Mouse (Mus musculus) forebrain, embryonic 14.5 days (tissue): ENCODE measurements at regions not wholly inside any gene's neighbourhood (a gene's known extent, or its start where the extent isn't known, plus 50 kb on each side); places are given as distances from the start of the nearest gene placed in this dataset.
A peak's percentile ranks its signal among the peaks of the same experiment; 100 is the strongest.

Experiments used
- ATAC-seq: fragments of 200-750 bp; cut with Nextera tagmentation; 2 replicates; pipeline ENCODE4 v1.8.0; 2017; ENCODE audit warnings: mild to moderate bottlenecking, moderate library complexity
- DNase-seq: peaks from one replicate; pipeline ENCODE4 v3.0.0-alpha.2; 2015; ENCODE audit warnings: low spot score
- H3K27ac ChIP-seq: fragments of 300-500 bp; sonication (generic); 2 replicates; pipeline ENCODE4 v1.5.1; 2014; ENCODE audit warnings: low read depth, mild to moderate bottlenecking, control low read depth, low read length, moderate library complexity
- H3K27me3 ChIP-seq: fragments of 300-500 bp; sonication (generic); replicated peaks from 2 replicates; pipeline ENCODE4 v1.6.1; 2014; ENCODE audit warnings: low read length, control low read depth, mixed read lengths; ENCODE audit not compliant: control insufficient read depth, insufficient read depth
- H3K36me3 ChIP-seq: fragments of 300-500 bp; sonication (generic); 2 replicates; pipeline ENCODE4 v1.6.1; 2014; ENCODE audit warnings: low read length, control low read depth; ENCODE audit not compliant: control insufficient read depth, insufficient read depth
- H3K4me1 ChIP-seq: fragments of 300-500 bp; sonication (generic); 2 replicates; pipeline ENCODE4 v1.6.1; 2014; ENCODE audit warnings: antibody characterized with exemption, low read length, control low read depth; ENCODE audit not compliant: control insufficient read depth, insufficient read depth
- H3K4me2 ChIP-seq: fragments of 300-500 bp; sonication (generic); 2 replicates; pipeline ENCODE4 v1.6.1; 2014; ENCODE audit warnings: mild to moderate bottlenecking, control low read depth, low read length
- H3K4me3 ChIP-seq: fragments of 300-500 bp; sonication (generic); 2 replicates; pipeline ENCODE4 v1.5.1; 2014; ENCODE audit warnings: low read depth, low read length, control low read depth
- H3K9ac ChIP-seq: fragments of 300-500 bp; sonication (generic); 2 replicates; pipeline ENCODE4 v1.6.1; 2014; ENCODE audit warnings: mild to moderate bottlenecking, low read length, control low read depth, moderate library complexity
- H3K9me3 ChIP-seq: fragments of 300-500 bp; sonication (generic); replicated peaks from 2 replicates; pipeline ENCODE4 v1.6.1; 2016; ENCODE audit warnings: low read length, control low read depth, mixed read lengths; ENCODE audit not compliant: control insufficient read depth
- WGBS: fragments of 180-500 bp; shearing (Covaris S2); extraction: QIAGEN DNeasy Blood & Tissue Kit; methylation state at CpG from one replicate; pipeline ENCODE4 v1.1.7; 2014; 5-methylcytosine and 5-hydroxymethylcytosine counted together

DNA sequence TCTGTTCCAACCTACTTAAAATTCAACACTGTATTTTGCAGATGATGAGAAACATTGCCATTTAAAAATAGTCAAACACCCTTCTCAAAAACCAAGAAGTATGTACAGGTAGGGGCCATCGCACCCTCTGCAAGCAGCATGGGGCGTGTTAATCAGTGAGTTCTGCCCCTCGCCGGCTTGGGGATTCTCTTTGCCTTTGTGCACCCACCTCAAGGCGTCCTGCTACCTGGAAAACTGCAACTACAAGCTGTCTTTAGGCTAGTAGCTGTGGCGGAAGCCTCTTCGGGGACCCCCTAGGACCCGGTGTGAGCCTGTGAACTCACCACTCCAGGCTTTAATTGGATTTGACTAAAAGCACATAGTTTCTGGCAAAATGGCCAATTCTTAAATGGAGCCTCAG lies 311.0 kb downstream of the Mtx2 start:
- H3K27ac ChIP-seq: no peak overlapping the region
- DNase-seq: no peak
- no peak overlapping the region for H3K4me2 ChIP-seq
- no peak overlapping the region for H3K4me3 ChIP-seq
- H3K4me1 ChIP-seq: peaks cover 6% of the 10 kb centered on the region
- 8% methylated on average over 8 of the region's 8 CpGs for WGBS
- no peaks in the 10 kb centered on the region for H3K9me3 ChIP-seq
- H3K36me3 ChIP-seq: no peaks in the 10 kb centered on the region
- no peak for ATAC-seq
- peaks cover 65% of the 10 kb centered on the region for H3K27me3 ChIP-seq
- H3K9ac ChIP-seq: no peak overlapping the region

DNA sequence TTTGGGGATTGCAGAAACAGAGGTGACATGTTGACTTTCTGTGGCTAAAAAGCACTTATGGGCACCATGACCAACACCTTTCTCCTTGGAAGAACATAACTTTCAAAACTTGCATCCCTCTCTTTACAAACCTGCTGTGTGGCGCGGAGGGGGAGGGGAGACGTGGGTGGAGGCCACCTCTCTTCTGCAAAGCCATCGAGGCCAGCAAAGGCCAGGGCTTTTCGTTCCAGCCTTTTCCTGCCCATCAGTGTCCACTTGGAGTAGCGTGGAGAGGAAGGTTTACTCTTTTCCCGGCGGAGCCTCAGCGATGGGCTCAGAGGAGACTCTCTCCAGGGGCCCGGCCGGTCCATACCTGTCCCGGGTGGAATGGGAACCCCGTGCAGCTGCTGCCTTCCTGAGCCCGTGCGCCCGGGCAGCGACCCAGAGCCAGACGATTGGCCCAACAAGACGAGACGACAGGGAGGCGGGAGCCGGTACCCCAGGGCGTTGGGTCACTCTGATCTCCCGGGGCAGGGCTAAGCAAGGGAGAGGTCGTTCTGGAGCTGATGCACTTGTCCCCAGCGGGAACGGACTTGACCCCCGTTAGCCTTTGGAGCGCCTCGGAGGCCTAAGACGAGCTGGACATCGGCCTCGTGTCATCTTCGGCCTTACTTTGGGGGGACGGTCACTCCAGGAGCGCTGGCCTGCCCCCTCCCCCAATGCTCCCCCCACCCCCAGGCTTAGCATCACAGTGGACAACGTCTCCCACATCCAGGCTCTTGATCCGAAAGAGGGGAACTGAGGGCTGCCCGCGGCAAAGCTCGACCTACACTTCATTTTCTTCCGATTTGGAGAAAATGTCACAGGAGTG lies 311.8 kb downstream of the Mtx2 start:
- Histone ChIP-seq H3K9me3 (no peaks in the 10 kb centered on the region), H3K27ac (no peak overlapping the region), H3K4me3 (peak overlapping the region; percentile 35), H3K9ac (peak overlapping the region; percentile 56), H3K4me1 (peaks cover 6% of the 10 kb centered on the region), H3K27me3 (peaks cover 63% of the 10 kb centered on the region), H3K36me3 (no peaks in the 10 kb centered on the region), H3K4me2 (peak overlapping the region; percentile 67)
- no peak for DNase-seq
- WGBS: 3% methylated on average over 42 of the region's 42 CpGs
- ATAC-seq: peak; percentile 54; the same call in 1 of the 2 replicates

DNA sequence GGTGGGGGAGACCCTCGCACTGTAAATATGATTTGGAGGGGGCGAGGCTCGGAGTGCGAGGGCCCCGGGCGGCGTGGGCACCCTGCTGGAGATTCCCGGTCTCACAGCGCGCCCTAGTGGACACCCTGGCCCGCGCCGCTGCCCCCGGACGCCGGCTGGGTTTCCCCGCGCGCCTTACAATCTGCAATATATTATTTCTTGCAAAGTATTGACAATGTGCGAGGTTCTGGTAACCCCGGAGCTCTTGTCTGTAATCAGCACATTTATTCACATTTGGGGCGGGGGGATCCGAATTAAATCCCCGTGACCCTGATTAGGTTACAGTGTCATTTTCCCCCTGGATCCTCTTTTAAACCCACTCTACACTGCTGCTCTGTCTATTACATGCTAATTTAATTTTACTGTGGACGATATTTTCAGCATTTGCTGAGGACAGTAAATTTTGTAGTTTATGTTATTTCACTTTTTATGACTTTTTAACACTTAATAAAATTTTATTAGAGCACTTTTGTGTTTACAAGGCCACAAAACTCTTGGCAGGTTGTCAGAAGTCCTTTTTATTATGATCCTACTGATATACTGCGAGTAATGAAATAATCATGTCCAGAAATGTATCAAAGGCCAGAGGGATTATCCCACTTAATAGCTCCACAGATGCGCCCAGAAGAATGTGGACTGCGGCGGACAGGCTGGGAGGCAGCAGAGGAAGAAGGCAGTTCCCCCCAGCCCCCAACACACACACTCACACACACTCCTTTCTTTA lies 312.6 kb downstream of the Mtx2 start:
- ATAC-seq: peak; percentile 70
- Histone ChIP-seq H3K4me3 (peak overlapping the region; percentile 35), H3K4me2 (peak overlapping the region; percentile 67), H3K9me3 (no peaks in the 10 kb centered on the region), H3K27me3 (peaks cover 62% of the 10 kb centered on the region), H3K36me3 (no peaks in the 10 kb centered on the region), H3K4me1 (peaks cover 6% of the 10 kb centered on the region), H3K9ac (peak overlapping the region; percentile 56; the same call in 1 of the 2 replicates), H3K27ac (no peak overlapping the region)
- WGBS: 4% methylated on average over 29 of the region's 29 CpGs
- DNase-seq: peak; percentile 57

DNA sequence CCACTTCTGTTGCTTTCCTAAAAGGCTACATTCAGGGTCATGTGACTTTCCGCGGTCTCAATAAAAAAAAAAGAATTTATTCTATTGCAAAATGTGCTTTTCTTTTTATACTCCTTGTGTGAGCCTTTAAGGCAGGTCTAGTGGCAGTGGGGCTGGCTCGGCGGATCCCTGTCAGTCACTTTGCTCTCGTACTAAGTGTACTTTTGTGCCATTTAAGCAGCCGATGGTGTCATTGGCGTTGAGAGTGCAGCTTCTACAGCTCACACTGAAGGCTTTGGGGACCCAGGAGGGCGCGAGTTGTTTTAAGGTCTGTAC lies 313.1 kb downstream of the Mtx2 start:
- no peak for DNase-seq
- no peak for ATAC-seq
- H3K4me2 ChIP-seq: no peak overlapping the region

DNA sequence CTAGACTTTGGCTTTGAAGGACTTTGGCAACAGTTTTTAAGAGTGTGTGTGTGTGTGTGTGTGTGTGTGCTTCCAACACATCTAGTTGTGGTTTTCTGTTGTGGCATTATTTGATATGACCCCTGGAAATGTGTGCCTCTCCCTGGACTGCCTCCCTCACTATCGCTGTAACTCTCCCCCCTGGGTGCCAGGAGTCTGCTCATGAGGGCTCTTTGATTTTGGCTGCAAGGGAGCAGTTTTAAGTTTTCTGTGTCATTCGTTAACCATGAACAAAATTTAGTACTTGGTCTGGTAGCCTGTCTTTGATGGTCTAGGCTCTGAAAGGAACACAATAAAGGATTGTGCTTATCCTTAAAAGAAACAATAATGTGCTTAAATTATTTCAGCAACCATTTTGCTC lies 313.9 kb downstream of the Mtx2 start:
- Histone ChIP-seq H3K9ac (no peak overlapping the region), H3K4me1 (peaks cover 6% of the 10 kb centered on the region), H3K36me3 (no peaks in the 10 kb centered on the region), H3K27ac (no peak overlapping the region), H3K4me3 (no peak overlapping the region), H3K27me3 (peaks cover 57% of the 10 kb centered on the region), H3K4me2 (no peak overlapping the region), H3K9me3 (no peaks in the 10 kb centered on the region)
- no peak for DNase-seq
- no peak for ATAC-seq
- 38% methylated on average over 2 of the region's 2 CpGs for WGBS

More for the DNA sequence above, 313.1 kb downstream of the Mtx2 start:
- Histone ChIP-seq H3K4me1 (peaks cover 6% of the 10 kb centered on the region), H3K27ac (no peak overlapping the region), H3K9me3 (no peaks in the 10 kb centered on the region), H3K9ac (no peak overlapping the region), H3K27me3 (peaks cover 57% of the 10 kb centered on the region), H3K4me3 (no peak overlapping the region), H3K36me3 (no peaks in the 10 kb centered on the region)
- 24% methylated on average over 9 of the region's 9 CpGs for WGBS

DNA sequence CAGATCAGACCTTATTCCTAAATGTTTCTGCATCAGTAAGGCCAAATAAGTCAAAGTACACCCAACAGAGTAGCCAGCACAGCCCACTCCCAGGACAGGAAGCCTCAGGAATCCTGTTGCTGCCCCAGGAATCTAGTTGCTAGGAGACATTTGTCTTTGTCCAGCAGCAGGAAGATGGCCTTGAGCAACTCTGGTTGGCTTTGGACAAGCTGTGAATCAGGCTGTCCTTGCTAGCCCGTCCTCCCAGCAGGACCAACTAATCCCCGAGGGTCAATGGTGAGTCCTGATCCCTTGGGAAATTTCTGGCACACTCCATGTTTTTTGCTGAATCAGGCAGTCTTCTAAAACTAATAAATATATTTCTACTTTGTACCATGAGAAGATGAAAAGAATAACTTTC lies 317.1 kb downstream of the Mtx2 start:
- Histone ChIP-seq H3K4me1 (peaks cover 1% of the 10 kb centered on the region; the same call in 1 of the 2 replicates), H3K4me2 (no peak overlapping the region), H3K4me3 (no peak overlapping the region), H3K36me3 (no peaks in the 10 kb centered on the region), H3K27me3 (peaks cover 33% of the 10 kb centered on the region), H3K27ac (no peak overlapping the region), H3K9me3 (no peaks in the 10 kb centered on the region), H3K9ac (no peak overlapping the region)
- ATAC-seq (no peak), DNase-seq (no peak)
- WGBS: 9% methylated on average over 2 of the region's 2 CpGs

DNA sequence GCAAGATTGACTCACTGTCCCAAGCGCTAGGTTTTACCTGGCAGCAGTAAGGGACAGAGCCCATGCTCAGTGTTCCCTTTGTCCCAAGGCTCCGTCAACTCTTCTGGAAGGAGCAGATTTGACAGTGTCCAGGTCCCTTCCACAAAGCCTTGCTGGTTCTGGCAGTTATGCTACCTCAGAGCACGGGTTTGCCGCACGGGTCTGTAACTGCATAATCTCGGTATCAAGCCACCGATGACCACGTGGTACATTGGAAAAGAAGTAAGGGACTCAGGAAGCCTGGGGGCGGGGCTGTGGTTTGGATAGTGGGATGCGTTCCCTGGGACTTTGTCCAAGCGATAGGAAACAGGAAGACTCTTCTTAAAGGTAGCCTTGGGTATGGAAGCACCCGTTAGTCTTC lies 319.3 kb downstream of the Mtx2 start:
- H3K27ac ChIP-seq: no peak overlapping the region
- DNase-seq (no peak), ATAC-seq (no peak)
- H3K27me3 ChIP-seq: peaks cover 14% of the 10 kb centered on the region; the same call in 1 of the 2 replicates
- no peaks in the 10 kb centered on the region for H3K9me3 ChIP-seq
- no peak overlapping the region for H3K9ac ChIP-seq
- no peak overlapping the region for H3K4me2 ChIP-seq
- no peaks in the 10 kb centered on the region for H3K4me1 ChIP-seq
- WGBS: 83% methylated on average over 12 of the region's 12 CpGs
- no peak overlapping the region for H3K4me3 ChIP-seq
- H3K36me3 ChIP-seq: no peaks in the 10 kb centered on the region

DNA sequence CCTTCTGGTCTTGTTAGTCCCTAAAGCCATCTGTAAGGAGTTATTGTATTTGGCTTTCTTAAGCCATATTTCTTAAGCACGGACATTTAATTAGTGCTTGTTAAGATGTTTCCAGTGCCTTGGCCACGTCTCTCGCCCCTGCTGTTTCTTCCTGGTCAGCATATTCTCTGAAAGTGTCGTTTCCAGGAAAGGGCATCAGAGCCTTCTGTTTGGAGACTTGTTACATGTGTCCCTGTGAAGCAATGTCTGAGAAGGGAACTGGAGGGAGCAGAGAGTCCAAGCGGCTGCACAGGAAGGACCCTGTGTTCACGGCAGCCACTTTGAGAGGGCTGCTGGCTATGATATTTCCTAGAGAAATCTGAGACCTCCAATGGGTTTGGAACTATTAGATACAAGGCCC lies 320.7 kb downstream of the Mtx2 start:
- Histone ChIP-seq H3K9ac (no peak overlapping the region), H3K27me3 (0 out of 2 replicates have a peak, but pooled peaks cover 5% of the 10 kb centered on the region), H3K4me1 (no peaks in the 10 kb centered on the region), H3K4me2 (no peak overlapping the region), H3K27ac (no peak overlapping the region), H3K36me3 (no peaks in the 10 kb centered on the region), H3K9me3 (no peaks in the 10 kb centered on the region), H3K4me3 (no peak overlapping the region)
- DNase-seq (no peak), ATAC-seq (no peak)
- 56% methylated on average over 6 of the region's 6 CpGs for WGBS

DNA sequence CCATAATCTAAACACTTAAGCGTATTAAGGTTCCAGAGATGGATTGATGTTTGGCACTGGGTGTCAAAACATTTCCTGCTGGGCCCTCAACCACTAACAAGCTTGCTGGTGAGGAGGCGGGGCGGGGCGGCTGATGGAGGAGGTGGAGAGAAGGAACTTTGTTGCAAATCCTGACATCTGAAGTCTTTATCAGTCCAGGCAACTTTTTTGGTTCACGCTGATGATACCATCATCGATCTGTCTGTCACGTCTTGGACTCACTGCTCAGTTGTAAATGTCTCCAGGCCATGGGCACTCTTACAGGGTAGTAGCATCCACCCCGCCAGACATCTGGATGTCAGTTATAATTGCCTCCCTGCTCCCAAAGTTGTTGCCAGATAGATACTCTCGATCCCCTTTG lies 321.8 kb downstream of the Mtx2 start:
- H3K27ac ChIP-seq: no peak overlapping the region
- WGBS: 73% methylated on average over 9 of the region's 9 CpGs

More for the DNA sequence above, 321.8 kb downstream of the Mtx2 start:
- H3K4me3 ChIP-seq: no peak overlapping the region
- no peaks in the 10 kb centered on the region for H3K4me1 ChIP-seq
- H3K9ac ChIP-seq: no peak overlapping the region
- H3K4me2 ChIP-seq: no peak overlapping the region
- H3K27me3 ChIP-seq: 0 out of 2 replicates have a peak, but pooled peaks cover 5% of the 10 kb centered on the region
- ATAC-seq (no peak), DNase-seq (no peak)
- H3K36me3 ChIP-seq: no peaks in the 10 kb centered on the region
- H3K9me3 ChIP-seq: no peaks in the 10 kb centered on the region
